Mouse (Mus musculus): ENCODE measurements around the gene Tgfa. TPM values are rescaled to one million over a fixed set of nuclear protein-coding genes. Genes with fewer than 3 reads are reported as not detected.

Tgfa gene
- total and polyA plus RNA-seq, 3 experiments: 7.8 to 9.1 TPM; not detected in 1

DNA sequence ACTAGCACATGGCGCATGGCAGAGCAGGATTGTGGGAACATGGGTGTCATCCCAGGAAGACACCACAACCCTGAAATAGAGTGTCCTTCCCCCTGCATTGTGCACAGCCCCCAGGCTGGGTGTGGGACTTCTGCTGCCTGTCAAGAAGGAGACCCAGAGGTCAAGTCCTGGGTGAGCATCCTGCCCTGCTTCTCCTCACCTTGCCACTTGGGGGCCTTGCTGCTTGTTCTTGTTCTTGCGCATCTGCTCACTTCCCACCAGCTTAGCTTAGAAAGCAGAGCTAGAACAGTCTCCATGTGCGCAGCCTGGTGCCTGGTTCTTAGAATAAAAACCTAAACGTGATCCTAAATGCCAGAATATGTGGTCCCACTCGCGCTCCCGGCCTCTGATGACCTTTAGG is 82.6 kb downstream of the Tgfa start:
- no peak overlapping the region for H3K27ac ChIP-seq (ENCODE audit: control insufficient read depth, low read depth, low read length)
- peak; percentile 16 for DNase-seq (ENCODE audit: low read depth, low spot score)
- peaks cover 0 to 3% of the 10 kb centered on the region in 2 experiments; a peak in 2 of 4 replicates for H3K27me3 ChIP-seq (ENCODE audit: control insufficient read depth in 1 of 2, insufficient read depth in 2 of 2, low read length in 2 of 2)
- no peaks in the 10 kb centered on the region for H3K36me3 ChIP-seq (ENCODE audit: control insufficient read depth in 1 of 2, insufficient read depth in 2 of 2, low read length in 2 of 2)
- H3K9me3 ChIP-seq (replicated peaks; ENCODE audit: insufficient read depth, low read length): no peaks in the 10 kb centered on the region
- H3K79me2 ChIP-seq (ENCODE audit: control insufficient read depth, insufficient read depth, low read length, poor library complexity): no peaks in the 10 kb centered on the region
- H3K9ac ChIP-seq (ENCODE audit: control insufficient read depth, low read depth, low read length, poor library complexity, severe bottlenecking): no peak overlapping the region
- no peaks in the 10 kb centered on the region for H3K4me1 ChIP-seq (ENCODE audit: control insufficient read depth in 1 of 2, insufficient read depth in 2 of 2, low read length in 2 of 2)
- H3K4me3 ChIP-seq (ENCODE audit: control insufficient read depth in 1 of 2, insufficient read depth in 1 of 2, low read depth in 2 of 2, low read length in 2 of 2): no peak overlapping the region
- TF ChIP-seq ZNF384 (IDR thresholded peaks at IDR 0.05; ENCODE audit: low read depth, low read length) (no peak), NRF1 (IDR thresholded peaks at IDR 0.05; ENCODE audit: insufficient read depth, low read depth, low read length, poor library complexity, severe bottlenecking) (no peak), CTCF (IDR thresholded peaks at IDR 0.05 in 2 of 3, conservative IDR thresholded peaks at IDR 0.05 in 1 of 3; ENCODE audit: control insufficient read depth in 1 of 3, insufficient read depth in 1 of 3, low read depth in 2 of 3, low read length in 3 of 3, poor library complexity in 1 of 3, severe bottlenecking in 1 of 3) (peak in 2 of 3 experiments; percentile 13 to 29; a peak in 2 of 6 replicates), POLR2AphosphoS5 (IDR thresholded peaks at IDR 0.05; ENCODE audit: borderline replicate concordance, low read depth, low read length) (no peak), SMC3 (IDR thresholded peaks at IDR 0.05; ENCODE audit: low read depth, low read length) (peak; percentile 34; the same call in 1 of the 2 replicates), ZMIZ1 (IDR thresholded peaks at IDR 0.05; ENCODE audit: low read depth, low read length) (no peak), MAX (IDR thresholded peaks at IDR 0.05; ENCODE audit: low read length) (no peak), TAL1 (IDR thresholded peaks at IDR 0.05; ENCODE audit: low read length) (no peak), NELFE (IDR thresholded peaks at IDR 0.05; ENCODE audit: low read depth, low read length) (no peak), TCF12 (IDR thresholded peaks at IDR 0.05; ENCODE audit: low read depth, low read length) (no peak), RAD21 (IDR thresholded peaks at IDR 0.05; ENCODE audit: low read depth, low read length) (peak; percentile 9), MYC (IDR thresholded peaks at IDR 0.05; ENCODE audit: low read depth, low read length) (no peak), MXI1 (IDR thresholded peaks at IDR 0.05; ENCODE audit: low read depth, low read length) (no peak), KAT2A (conservative IDR thresholded peaks at IDR 0.05; ENCODE audit: low read depth, low read length) (no peak), ETS1 (IDR thresholded peaks at IDR 0.05; ENCODE audit: low read depth, low read length) (no peak), BHLHE40 (IDR thresholded peaks at IDR 0.05; ENCODE audit: borderline replicate concordance, low read depth, low read length) (no peak), MYB (IDR thresholded peaks at IDR 0.05; ENCODE audit: low read depth, low read length) (no peak)

- no peak for DNase-seq (ENCODE audit: low read depth, low spot score)
- H3K79me2 ChIP-seq (ENCODE audit: control insufficient read depth, insufficient read depth, low read length, poor library complexity): no peaks in the 10 kb centered on the region
- no peak overlapping the region for H3K9ac ChIP-seq (ENCODE audit: control insufficient read depth, low read depth, low read length, poor library complexity, severe bottlenecking)
- no peak overlapping the region for H3K4me3 ChIP-seq (ENCODE audit: control insufficient read depth in 1 of 2, insufficient read depth in 1 of 2, low read depth in 2 of 2, low read length in 2 of 2)
- TF ChIP-seq USF1 (IDR thresholded peaks at IDR 0.05; ENCODE audit: low read depth, low read length) (no peak), KAT2A (conservative IDR thresholded peaks at IDR 0.05; ENCODE audit: low read depth, low read length) (no peak), CHD2 (IDR thresholded peaks at IDR 0.05; ENCODE audit: low read length) (no peak), ELF1 (IDR thresholded peaks at IDR 0.05; ENCODE audit: low read depth, low read length) (no peak), TBP (IDR thresholded peaks at IDR 0.05; ENCODE audit: low read depth, low read length) (no peak), MXI1 (IDR thresholded peaks at IDR 0.05; ENCODE audit: low read depth, low read length) (no peak), E2F4 (IDR thresholded peaks at IDR 0.05; ENCODE audit: borderline replicate concordance, low read depth, low read length) (no peak), HCFC1 (IDR thresholded peaks at IDR 0.05; ENCODE audit: low read depth, low read length) (no peak)
- no peak overlapping the region for H3K27ac ChIP-seq (ENCODE audit: control insufficient read depth, low read depth, low read length)
- no peaks in the 10 kb centered on the region for H3K9me3 ChIP-seq (replicated peaks; ENCODE audit: insufficient read depth, low read length)
- peaks cover 0 to 8% of the 10 kb centered on the region in 2 experiments; a peak in 3 of 4 replicates for H3K27me3 ChIP-seq (ENCODE audit: control insufficient read depth in 1 of 2, insufficient read depth in 2 of 2, low read length in 2 of 2)
- no peaks in the 10 kb centered on the region for H3K36me3 ChIP-seq (ENCODE audit: control insufficient read depth in 1 of 2, insufficient read depth in 2 of 2, low read length in 2 of 2)
- no peaks in the 10 kb centered on the region for H3K4me1 ChIP-seq (ENCODE audit: control insufficient read depth in 1 of 2, insufficient read depth in 2 of 2, low read length in 2 of 2)
Measured at GRCm38 (mm10) chr6:86281573-86282210, 86.7 kb downstream of the Tgfa start.

Data from MEL (cell line).